Mouse (Mus musculus): ENCODE measurements around the gene Aldh3b1. TPM values are rescaled to one million over a fixed set of nuclear protein-coding genes. Genes with fewer than 3 reads are reported as not detected.

The Aldh3b1 gene
- polyA plus RNA-seq, 1 experiment from 2014 or later = 1.2 TPM

DNA sequence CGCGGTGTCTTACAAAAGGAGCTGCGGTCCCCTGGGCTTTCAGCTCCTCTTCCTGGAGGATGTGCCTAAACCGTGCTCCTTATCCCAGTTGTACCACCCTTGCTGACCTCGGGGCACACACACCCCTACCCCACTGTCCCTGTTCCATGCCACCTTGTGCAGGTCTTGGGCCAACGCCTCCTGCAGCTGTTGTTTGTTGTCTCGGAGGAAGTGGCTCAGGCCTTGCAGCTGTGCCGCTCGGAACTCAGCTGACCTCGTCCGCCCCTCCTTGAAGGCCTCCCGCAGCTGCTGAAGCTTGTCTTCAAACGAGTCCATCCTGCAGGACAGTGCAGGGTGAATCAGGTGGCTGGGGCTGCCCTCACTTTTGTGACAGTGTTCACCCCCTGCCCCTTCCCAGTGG lies 6.0 kb downstream of the Aldh3b1 start:
- H3K27ac ChIP-seq = no peak overlapping the region
- 0 out of 2 replicates have a peak, but pooled peaks cover 3% of the 10 kb centered on the region for H3K4me1 ChIP-seq
- no peak overlapping the region for H3K4me3 ChIP-seq
- no peaks in the 10 kb centered on the region for H3K36me3 ChIP-seq
- 51% methylated on average over 13 of the region's 13 CpGs for WGBS
- H3K27me3 ChIP-seq = no peaks in the 10 kb centered on the region
- no peak for ATAC-seq (ENCODE audit: low FRiP score)
- no peaks in the 10 kb centered on the region for H3K9me3 ChIP-seq (replicated peaks)
- H3K9ac ChIP-seq = no peak overlapping the region
- H3K4me2 ChIP-seq (replicated peaks) = no peak overlapping the region

DNA sequence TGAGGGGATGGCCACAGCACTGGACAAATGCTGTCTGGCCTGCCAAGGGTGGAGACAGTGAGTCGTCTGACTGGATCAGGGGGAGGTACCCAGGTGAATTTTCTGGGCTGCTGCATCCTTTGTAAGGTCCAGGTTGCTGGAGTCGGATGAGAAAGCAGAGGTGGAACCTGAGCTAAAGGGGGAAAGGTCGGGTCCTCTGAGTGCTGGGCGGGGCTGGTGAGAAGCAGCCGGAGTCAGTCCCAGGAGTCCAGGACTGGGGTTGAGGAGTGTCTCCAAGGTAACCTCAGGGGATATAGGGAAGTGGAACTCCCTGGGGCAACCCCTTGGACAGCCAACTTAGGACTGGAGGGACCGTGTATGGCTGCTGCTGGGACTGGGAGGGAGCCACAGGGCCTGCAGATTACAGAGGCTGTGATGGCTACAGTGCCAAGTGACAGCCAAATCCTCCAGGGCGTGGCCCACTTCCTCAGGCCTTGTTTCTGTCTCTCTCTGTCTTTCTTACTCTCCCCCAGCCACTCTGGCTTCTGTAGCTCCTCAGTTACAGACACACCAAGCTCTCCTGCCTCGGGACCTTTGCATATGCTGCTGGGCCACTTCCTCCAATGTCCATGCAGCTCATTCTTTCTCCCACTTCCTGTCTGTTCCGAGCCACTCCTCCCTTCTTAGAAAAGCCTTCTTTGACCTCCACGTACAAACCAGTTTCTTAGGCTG lies 6.8 kb downstream of the Aldh3b1 start:
- no peak overlapping the region for H3K4me3 ChIP-seq
- H3K9ac ChIP-seq = no peak overlapping the region
- H3K4me1 ChIP-seq = 0 out of 2 replicates have a peak, but pooled peaks cover 3% of the 10 kb centered on the region
- H3K27me3 ChIP-seq = no peaks in the 10 kb centered on the region
- no peak overlapping the region for H3K4me2 ChIP-seq (replicated peaks)
- 61% methylated on average over 10 of the region's 10 CpGs for WGBS
- H3K9me3 ChIP-seq (replicated peaks) = no peaks in the 10 kb centered on the region
- H3K27ac ChIP-seq = no peak overlapping the region
- H3K36me3 ChIP-seq = no peaks in the 10 kb centered on the region
- no peak for ATAC-seq (ENCODE audit: low FRiP score)

DNA sequence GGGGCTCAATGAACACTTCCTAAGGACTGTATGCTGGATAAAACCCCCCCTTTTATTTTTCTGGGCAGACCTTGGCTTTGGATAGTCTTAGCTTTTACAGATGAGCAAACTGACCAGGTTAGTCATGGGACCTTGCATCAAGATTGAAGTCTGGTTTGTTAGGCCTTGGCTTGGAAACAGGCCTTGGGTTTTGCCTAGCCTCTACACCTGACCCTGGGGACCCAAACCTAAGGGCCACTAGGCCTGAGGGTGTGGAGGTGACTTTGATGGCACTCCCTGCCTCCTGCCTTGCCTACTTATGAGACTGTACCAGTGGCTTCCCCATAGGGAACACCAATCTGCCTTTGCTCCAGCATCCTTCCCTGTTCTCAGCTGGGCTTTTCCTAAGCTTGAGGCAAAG lies 9.7 kb downstream of the Aldh3b1 start:
- Histone ChIP-seq H3K27ac (no peak overlapping the region), H3K9me3 (replicated peaks) (no peaks in the 10 kb centered on the region), H3K36me3 (no peaks in the 10 kb centered on the region), H3K27me3 (no peaks in the 10 kb centered on the region), H3K9ac (no peak overlapping the region), H3K4me2 (replicated peaks) (no peak overlapping the region), H3K4me1 (0 out of 2 replicates have a peak, but pooled peaks cover 3% of the 10 kb centered on the region), H3K4me3 (no peak overlapping the region)
- ATAC-seq (ENCODE audit: low FRiP score) = no peak

DNA sequence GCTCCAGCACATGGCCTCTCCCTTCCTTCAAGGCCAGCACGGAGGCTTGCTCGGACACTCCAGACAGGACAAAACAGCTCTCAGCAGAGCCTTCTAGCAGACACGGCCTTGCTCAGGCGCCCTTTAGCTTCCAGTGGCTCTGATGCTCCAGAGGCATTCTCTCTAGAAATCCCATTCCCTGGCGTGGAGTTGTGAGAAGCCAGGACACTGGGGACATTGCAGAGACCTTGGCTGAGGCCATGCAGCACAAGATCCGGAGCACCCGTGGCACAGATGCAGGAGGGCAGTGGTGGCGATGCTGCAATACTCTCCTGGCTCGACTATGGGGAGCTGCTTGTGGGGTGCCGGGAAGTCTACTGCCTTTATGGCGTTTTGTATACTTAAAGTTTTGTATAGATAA lies 12.9 kb downstream of the Aldh3b1 start:
- 79% methylated on average over 11 of the region's 11 CpGs for WGBS
- Histone ChIP-seq H3K9ac (no peak overlapping the region), H3K4me1 (peaks cover 12% of the 10 kb centered on the region), H3K9me3 (replicated peaks) (no peaks in the 10 kb centered on the region), H3K4me2 (replicated peaks) (no peak overlapping the region), H3K4me3 (no peak overlapping the region), H3K27ac (no peak overlapping the region), H3K36me3 (no peaks in the 10 kb centered on the region), H3K27me3 (no peaks in the 10 kb centered on the region)
- no peak for ATAC-seq (ENCODE audit: low FRiP score)

DNA sequence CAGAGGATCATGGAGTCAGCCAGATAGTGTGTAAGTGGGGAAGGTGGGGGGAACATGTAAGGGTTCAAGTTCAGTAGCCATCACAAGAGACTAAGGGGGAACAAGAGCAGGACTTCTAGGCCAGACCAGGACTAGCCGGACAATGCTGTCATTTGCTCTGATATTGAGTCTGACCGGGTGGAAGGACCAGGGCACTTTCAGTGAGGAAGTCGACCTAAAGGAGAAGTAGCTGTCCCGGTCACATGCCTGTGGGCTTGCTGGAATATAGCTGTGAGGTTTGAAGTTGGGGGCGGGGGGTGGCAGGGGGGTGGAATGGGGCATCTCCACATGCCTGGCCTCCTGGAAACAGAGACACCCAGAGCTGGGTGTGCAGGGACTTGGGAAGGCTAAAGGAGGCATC lies 15.1 kb downstream of the Aldh3b1 start:
- H3K36me3 ChIP-seq = peaks cover 17% of the 10 kb centered on the region
- H3K4me1 ChIP-seq = peaks cover 19% of the 10 kb centered on the region
- H3K27me3 ChIP-seq = no peaks in the 10 kb centered on the region
- no peaks in the 10 kb centered on the region for H3K9me3 ChIP-seq (replicated peaks)
- no peak overlapping the region for H3K27ac ChIP-seq
- WGBS = 89% methylated on average over 5 of the region's 5 CpGs
- no peak overlapping the region for H3K4me3 ChIP-seq
- no peak for ATAC-seq (ENCODE audit: low FRiP score)
- no peak overlapping the region for H3K4me2 ChIP-seq (replicated peaks)
- no peak overlapping the region for H3K9ac ChIP-seq

DNA sequence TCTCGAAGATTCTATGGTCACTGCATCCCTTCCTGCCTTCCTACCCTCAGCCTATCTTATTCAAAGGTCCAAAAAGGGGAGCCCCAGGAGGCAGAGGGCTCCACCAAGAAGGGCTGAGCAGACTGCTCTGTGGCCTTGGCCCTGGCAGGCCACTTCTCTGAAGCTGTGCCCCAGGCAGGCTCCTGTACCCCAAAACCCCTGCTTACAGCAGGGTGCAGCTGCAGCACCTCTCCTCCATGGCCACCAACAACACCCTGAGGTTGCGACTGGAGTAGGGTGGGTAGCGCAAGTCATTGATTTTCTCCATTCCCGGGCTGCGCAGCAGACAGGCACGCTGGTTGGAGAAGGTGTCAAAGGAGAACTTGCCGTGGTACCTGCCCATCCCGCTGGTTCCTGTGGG lies 15.9 kb downstream of the Aldh3b1 start:
- Histone ChIP-seq H3K36me3 (peaks cover 26% of the 10 kb centered on the region), H3K4me3 (peak overlapping the region; percentile 74), H3K4me2 (replicated peaks) (peak overlapping the region; percentile 65), H3K9ac (peak overlapping the region; percentile 63; the same call in 1 of the 2 replicates), H3K27ac (no peak overlapping the region), H3K4me1 (peaks cover 19% of the 10 kb centered on the region), H3K9me3 (replicated peaks) (no peaks in the 10 kb centered on the region), H3K27me3 (no peaks in the 10 kb centered on the region)
- no peak for ATAC-seq (ENCODE audit: low FRiP score)
- 89% methylated on average over 8 of the region's 8 CpGs for WGBS

DNA sequence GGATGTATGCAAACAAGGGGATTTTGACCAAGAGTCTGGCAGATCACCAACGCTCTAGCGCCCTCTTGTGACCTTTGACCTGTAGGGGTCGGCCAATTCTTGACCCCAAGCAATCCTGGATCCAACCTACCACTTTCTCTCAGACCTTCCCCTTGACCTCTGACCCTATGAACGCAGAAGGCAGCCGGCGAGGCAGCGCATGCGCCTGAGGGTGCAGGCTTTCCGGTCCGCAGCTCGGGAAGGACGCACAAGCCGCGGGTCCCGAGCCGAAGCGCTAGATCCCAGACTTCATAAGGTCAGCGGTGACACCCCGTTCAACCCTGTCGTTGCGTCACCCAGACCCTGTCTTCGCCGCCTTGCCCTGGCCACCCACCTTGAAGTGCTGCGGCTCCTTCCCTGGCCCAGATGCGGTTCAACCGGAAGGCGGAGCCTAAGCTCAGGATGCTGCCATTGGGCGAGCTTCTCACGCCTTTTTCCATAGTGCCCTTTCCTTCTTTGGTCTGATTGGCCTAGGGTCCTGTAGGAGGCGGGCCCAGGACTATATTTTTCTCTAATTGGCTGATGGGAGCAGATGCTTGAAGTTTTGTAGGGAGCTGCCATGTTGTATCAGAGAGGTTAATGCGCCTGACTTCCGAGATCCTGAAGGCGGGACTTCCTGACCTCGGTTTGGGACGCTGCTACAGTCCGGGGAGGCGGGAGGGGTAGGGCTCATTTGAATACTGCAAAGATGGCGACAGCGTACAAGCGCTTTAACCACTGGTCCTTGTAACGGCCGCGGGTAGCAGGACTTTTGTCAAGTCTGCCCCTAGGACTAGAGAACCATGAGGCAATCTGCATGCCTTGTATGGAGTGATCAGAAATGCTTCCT lies 17.0 kb downstream of the Aldh3b1 start, which contains the start of gene Ndufs8:
TSS of gene Ndufs8 (minus strand) at position 438 of the 868 bp plus-strand sequence.
- Histone ChIP-seq H3K27me3 (no peaks in the 10 kb centered on the region), H3K27ac (peak within 1 kb of the TSS; percentile 82), H3K36me3 (peaks cover 37% of the 10 kb centered on the region), H3K9ac (peak within 1 kb of the TSS; percentile 68), H3K4me3 (peak within 1 kb of the TSS; percentile 74), H3K9me3 (replicated peaks) (no peaks in the 10 kb centered on the region), H3K4me1 (peaks cover 20% of the 10 kb centered on the region), H3K4me2 (replicated peaks) (peak within 1 kb of the TSS; percentile 65)
- under 1% methylated on average over 43 of the region's 43 CpGs for WGBS
- ATAC-seq (ENCODE audit: low FRiP score) = peak; percentile 99

DNA sequence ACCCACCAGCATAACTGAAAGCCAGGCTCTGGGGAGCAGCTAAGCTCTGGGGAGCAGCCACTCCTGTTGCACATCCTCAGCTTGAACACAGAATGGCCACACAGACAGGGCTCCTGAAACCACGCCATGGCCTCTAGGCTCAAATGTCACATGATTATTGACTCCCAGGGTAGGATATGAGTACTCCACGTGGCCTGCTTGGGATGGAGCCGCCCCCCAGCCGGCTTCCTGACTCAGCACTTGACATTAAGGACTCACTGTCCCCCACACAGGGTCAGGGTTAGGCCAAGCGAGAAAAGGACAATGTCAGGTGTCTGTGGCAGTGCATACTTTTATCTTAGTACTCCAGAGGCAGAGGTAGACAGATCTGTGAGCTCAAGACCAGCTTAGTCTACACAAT lies 19.4 kb downstream of the Aldh3b1 start:
- H3K4me3 ChIP-seq = no peak overlapping the region
- peaks cover 38% of the 10 kb centered on the region for H3K36me3 ChIP-seq
- H3K4me2 ChIP-seq (replicated peaks) = no peak overlapping the region
- H3K9me3 ChIP-seq (replicated peaks) = no peaks in the 10 kb centered on the region
- H3K27me3 ChIP-seq = no peaks in the 10 kb centered on the region
- no peak overlapping the region for H3K27ac ChIP-seq
- no peak overlapping the region for H3K9ac ChIP-seq
- no peak for ATAC-seq (ENCODE audit: low FRiP score)
- peaks cover 39% of the 10 kb centered on the region for H3K4me1 ChIP-seq
- 77% methylated on average over 5 of the region's 5 CpGs for WGBS

DNA sequence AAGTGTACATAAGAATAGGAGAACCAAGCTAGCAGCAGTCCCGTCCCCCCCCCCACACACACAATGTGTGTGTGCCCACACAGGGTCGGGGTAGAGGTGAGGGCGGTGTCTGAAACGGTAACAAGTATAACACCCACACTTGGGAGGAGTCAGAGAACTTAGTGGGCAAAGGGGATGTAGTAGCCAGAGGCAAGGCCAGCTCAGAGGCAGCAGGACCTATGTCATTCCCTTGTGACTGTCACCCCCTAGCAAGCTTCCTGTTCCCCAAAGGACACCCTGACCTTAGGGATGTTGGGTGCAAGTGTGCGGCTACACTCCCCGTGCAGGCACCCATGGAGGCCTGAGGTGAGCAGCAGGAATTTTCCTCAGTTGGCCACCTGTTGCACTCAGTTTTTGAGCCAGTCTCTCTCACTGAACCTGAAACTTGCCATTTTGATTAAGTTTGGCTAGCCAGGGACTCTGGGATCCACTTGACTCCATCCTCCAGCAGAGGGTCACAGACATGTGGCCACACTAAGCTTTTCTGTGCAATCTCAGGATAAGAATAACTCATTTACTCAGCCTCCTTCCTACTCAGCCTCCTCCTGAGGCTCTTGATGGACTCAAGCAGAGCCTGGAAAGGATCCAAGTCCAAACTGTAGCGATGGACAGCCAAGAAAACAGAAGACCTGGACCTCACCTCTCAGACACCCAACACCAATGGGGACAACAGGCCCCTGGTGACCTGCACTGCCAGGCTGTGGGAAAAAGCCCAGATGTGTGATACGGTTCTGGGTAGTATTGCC lies 21.5 kb downstream of the Aldh3b1 start:
- Histone ChIP-seq H3K27ac (no peak overlapping the region), H3K4me3 (0 out of 2 replicates have a peak overlapping the region, but pooled peaks have one; percentile 42)

DNA sequence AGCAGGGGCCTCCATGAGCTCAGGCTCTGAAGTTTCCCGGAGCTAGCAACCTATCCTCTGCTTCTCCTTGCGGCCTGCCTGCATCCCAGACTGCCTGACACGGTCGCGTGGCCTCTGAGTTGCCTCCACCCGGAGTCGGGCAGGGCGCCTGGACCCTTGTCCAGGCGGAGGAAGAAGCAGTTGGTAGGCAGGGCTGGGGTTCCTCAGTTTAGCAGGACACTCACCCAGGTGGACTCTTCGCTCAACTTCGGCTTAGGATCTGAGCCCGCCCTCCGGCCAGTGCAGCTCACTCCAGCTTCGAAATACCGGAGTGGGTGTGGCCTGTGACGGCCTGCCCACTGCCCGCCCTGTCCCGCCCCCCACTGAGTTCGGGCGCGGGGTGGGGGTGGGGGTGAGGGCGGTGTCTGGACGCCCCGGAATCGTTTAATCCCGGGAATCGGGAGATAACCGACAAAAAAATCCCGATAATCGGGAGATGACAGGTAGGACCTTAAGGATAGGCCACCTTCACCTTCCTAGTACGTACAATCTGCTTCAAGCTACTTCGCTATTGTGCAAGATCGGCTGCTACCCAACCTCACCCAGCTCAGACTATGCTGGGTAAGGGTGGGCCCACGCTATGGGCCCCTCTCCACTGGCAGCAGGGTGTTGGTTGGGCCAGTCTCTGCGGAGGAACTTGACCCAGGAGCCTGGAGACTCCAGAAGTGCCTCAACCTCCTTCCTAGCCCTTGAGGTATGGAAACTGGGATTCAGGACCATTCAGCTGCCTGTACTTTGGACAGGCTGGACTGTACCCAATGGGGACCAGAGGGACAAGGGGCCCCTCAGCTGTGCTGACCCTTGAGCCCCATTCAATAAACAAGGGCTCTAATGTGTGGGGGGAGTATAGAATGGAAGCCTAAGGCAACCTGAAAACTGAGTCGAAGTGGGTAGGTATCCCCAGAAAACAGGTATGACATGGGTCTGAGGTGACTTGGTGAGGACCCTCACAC lies 22.5 kb downstream of the Aldh3b1 start, which contains the start of gene Tcirg1:
TSS of gene Tcirg1 (minus strand) at position 339 of the 992 bp plus-strand sequence.
- ATAC-seq (ENCODE audit: low FRiP score) = peak; percentile 41
- 6% methylated on average over 36 of the region's 36 CpGs for WGBS
- peak within 1 kb of the TSS; percentile 65 for H3K4me2 ChIP-seq (replicated peaks)
- peak within 1 kb of the TSS; percentile 70; the same call in 1 of the 2 replicates for H3K27ac ChIP-seq
- peak within 1 kb of the TSS; percentile 62 for H3K9ac ChIP-seq
- peak within 1 kb of the TSS; percentile 42 for H3K4me3 ChIP-seq
- H3K27me3 ChIP-seq = no peaks in the 10 kb centered on the region; the same call in 1 of the 2 replicates
- H3K4me1 ChIP-seq = peaks cover 33% of the 10 kb centered on the region
- H3K9me3 ChIP-seq (replicated peaks) = no peaks in the 10 kb centered on the region
- peaks cover 40% of the 10 kb centered on the region for H3K36me3 ChIP-seq

More for the DNA sequence above, 21.5 kb downstream of the Aldh3b1 start:
- ATAC-seq (ENCODE audit: low FRiP score) = no peak
- H3K4me1 ChIP-seq = peaks cover 35% of the 10 kb centered on the region
- H3K9me3 ChIP-seq (replicated peaks) = no peaks in the 10 kb centered on the region
- no peak overlapping the region for H3K9ac ChIP-seq
- peaks cover 38% of the 10 kb centered on the region for H3K36me3 ChIP-seq
- whole genome bisulfite sequencing = 79% methylated on average over 8 of the region's 8 CpGs
- peak overlapping the region; percentile 65; the same call in 1 of the 2 replicates for H3K4me2 ChIP-seq (replicated peaks)
- no peaks in the 10 kb centered on the region; the same call in 1 of the 2 replicates for H3K27me3 ChIP-seq

DNA sequence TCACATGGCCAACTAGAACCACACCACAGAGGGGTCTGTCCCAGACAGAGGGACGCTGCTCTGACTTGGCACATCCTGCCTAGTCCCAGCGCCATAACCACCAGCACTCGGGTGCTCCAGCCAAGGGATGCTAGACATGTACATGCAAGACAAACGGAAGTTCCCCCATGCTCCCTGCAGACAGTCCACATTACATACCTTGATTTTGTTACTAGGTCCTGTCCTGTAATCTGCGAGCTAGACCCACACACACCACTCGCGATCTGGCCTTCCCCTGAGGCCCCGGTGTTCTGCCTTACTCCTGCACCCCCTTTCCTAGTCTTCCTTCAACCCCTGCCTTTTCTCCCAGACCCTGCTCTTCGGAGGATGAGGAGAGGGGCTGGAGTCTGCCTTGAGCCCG lies 23.3 kb downstream of the Aldh3b1 start:
- no peaks in the 10 kb centered on the region for H3K9me3 ChIP-seq (replicated peaks)
- H3K4me1 ChIP-seq = peaks cover 26% of the 10 kb centered on the region
- peak overlapping the region; percentile 62 for H3K9ac ChIP-seq
- H3K27ac ChIP-seq = peak overlapping the region; percentile 70; the same call in 1 of the 2 replicates
- peak overlapping the region; percentile 65 for H3K4me2 ChIP-seq (replicated peaks)
- WGBS = 41% methylated on average over 10 of the region's 10 CpGs
- 0 out of 2 replicates have a peak, but pooled peaks have one; percentile 1 for ATAC-seq (ENCODE audit: low FRiP score)
- H3K36me3 ChIP-seq = peaks cover 41% of the 10 kb centered on the region
- H3K4me3 ChIP-seq = peak overlapping the region; percentile 42
- no peaks in the 10 kb centered on the region; the same call in 1 of the 2 replicates for H3K27me3 ChIP-seq
